Mouse (Mus musculus) gastrocnemius, postnatal 14 days (tissue): ENCODE results near the gene Lrrc51. TPM values are rescaled to one million over a fixed set of nuclear protein-coding genes. Genes with fewer than 3 reads are reported as not detected.

Experiments used
- DNase-seq: peaks from one replicate; pipeline ENCODE4 v3.0.0; 2021; ENCODE audit warnings: mixed read lengths
- intact Hi-C: fragments of 180-260 bp; cut with DNase I; formaldehyde crosslinking; loops from one replicate; pipeline ENCODE4 v1.15.1; 2025; ENCODE audit warnings: low total_unique reads
- long read RNA-seq, 2 experiments: library from polyadenylated mRNA; stranded (forward); transcript quantifications; one replicate each; pipeline ENCODE4 v2.0.0; 2021
- total RNA-seq, 2 experiments: library from RNA; stranded (reverse); gene quantifications; 2 replicates each; pipeline ENCODE4 v1.2.3; 2021

The Lrrc51 gene
- 1 to 10 TPM; 3.6 to 3.7 TPM for total RNA-seq
- long read RNA-seq, experiment 1, partial matches to known transcripts = 0 of 1 reads
- long read RNA-seq, experiment 1, other reads (novel, unspliced or antisense) = 0 of 1 reads
- long read RNA-seq, experiment 2, partial matches to known transcripts = 1 of 4 reads
- long read RNA-seq, experiment 2, other reads (novel, unspliced or antisense) = 1 of 4 reads

DNA sequence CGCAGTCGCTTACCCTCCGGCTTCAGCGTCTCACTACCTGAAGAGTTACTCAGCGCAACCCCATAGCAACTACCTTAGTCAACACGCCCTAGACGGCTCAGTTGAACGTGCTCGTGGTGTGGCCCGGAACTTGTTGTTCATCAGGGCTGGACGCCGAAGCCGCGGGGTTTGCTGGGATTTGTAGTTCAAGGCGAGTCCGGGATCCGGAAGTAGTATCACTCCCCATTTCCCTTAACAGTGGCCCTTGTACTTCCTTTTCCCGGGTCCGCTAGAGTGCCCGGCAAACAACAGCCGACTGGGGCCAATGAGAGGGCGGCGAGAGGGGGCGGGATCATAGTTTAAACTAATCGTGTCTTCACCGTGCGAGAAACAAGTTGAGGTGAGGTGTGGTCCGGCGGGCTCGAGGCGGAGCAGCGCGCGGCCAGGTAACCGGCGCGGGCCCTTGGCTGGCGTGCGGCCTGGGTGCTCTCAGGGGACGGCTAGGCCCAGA lies at the start of gene Lrrc51, which contains the start of gene Numa1:
Lrrc51 (minus strand) TSS at position 145 of the 490 bp plus-strand sequence.
Numa1 (plus strand) TSS at position 361 of the 490 bp plus-strand sequence.
- DNase-seq = peak; percentile 96
- intact Hi-C loops = no loop called here

DNA sequence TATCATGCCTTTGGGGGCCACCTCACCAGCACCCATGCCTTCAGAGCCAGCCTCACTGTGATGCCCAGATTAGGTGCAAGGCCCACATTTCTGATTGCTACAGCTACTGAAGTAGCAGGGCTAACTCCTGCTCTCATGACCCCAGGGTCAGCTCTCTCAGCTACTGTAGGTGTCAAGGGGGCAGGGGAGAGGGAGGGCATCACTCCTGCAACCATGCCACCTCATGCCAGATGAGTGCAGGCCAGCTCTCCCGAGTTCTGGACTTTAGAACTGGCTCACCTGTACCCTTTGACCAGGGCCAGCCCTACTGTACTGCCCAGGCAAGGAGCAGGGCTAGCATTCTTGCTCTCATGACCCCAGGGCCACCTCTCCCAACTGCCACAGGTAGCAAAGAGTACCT lies 49.0 kb upstream of the Lrrc51 start:
- no peak for DNase-seq

DNA sequence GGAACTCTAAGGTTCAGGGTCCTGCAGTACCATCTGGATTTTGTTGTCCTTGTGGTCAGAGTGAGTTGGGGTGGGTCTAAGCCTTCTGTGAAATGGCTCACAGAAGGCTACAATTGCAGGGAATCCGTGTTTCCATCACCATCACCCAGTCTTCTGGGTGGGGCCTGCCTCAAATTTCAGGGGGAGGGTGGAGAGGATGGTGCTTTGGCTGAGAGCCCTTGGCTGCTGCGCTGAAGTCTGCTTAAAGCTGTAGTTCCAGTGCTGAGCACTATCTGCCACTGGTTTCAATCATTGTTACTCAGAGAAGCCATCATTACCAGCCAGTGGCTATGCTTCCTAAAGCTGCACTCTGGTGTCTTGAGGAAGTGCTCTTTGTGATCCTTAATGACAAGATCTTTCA lies 40.8 kb upstream of the Lrrc51 start:
- DNase-seq = peak; percentile 76
- intact Hi-C loops = loop anchor here (5.0 kb wide), 1 partner anchor 37 kb away; no protein-coding TSS in a partner anchor

More for the DNA sequence above, 49.0 kb upstream of the Lrrc51 start:
- intact Hi-C loops = no loop called here

DNA sequence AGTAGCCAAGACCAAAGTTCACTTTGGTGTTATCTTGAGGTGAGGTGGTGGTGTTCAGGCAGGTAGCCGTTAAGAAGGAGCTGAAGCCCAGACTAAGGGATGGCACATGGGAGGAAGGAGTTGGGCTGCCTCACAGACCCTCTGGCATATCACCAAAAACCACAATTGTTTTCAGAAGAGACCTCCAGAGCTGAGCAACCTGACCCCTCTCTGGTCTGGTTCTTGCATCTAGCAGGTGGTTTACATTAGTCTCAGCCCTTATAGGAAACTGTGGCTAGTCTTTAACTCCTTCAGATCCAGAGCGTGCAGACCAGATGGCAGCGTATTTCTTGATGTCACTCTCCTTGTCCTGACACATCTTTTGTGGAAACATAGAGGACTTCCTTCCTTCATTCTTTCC lies 40.0 kb upstream of the Lrrc51 start:
- DNase-seq = no peak
- intact Hi-C loops = loop anchor here (5.0 kb wide), 1 partner anchor 36 kb away; no protein-coding TSS in a partner anchor

DNA sequence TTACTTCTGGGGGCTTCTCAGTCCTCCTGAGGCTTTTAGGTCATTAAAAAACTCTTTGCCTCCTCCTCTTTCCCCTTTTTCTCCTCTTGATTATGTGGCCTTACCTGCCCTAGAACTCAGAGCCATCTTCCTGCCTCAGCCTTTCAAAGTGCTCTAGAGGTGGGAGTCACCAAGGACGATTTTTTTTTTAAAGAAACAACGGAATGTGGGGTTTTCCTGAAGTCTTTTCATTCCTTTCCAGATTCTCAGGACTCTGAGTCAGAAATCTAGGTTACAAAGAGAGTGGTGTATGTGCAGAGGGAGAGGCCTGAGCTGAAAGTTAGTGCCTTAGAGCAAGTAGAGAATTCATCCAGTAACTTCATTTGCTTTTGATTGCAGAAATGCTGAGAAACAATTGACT lies 38.0 kb upstream of the Lrrc51 start:
- no peak for DNase-seq
- intact Hi-C loops = loop anchor here (5.0 kb wide), 1 partner anchor 34 kb away; no protein-coding TSS in a partner anchor

DNA sequence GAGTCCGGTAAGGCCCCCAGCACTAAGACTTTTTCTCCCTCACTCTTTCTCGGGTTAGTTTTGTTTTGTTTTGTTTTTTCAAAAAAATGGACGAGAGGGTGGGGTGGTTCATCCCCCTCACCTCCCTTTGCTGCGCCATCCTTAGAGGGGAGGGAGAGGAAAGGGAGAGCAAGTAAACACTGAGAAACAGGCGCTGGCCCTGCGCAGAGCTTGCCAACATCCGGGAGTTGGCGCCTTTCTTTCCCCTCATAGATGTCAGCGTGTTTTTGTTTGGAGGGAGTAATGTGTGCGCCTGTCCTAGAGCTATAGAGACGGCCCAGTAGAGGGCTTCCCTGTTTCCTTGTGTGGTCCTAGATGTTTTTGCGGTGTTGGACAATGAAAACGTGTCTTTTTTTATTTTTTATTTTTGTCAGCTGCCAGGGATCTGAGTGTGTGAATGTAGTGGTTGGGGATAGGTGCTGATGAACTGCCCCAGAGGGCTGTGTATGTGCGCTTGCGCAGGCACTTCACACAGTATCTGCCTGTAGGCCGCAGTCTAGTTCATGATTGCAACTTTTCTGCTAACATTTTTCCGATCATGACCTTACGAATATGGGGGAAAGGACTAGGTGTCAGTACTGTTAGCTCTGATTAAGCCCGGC lies 37.2 kb upstream of the Lrrc51 start:
- DNase-seq = peak; percentile 82
- intact Hi-C loops = loop anchor here (5.0 kb wide), 1 partner anchor 34 kb away; no protein-coding TSS in a partner anchor

DNA sequence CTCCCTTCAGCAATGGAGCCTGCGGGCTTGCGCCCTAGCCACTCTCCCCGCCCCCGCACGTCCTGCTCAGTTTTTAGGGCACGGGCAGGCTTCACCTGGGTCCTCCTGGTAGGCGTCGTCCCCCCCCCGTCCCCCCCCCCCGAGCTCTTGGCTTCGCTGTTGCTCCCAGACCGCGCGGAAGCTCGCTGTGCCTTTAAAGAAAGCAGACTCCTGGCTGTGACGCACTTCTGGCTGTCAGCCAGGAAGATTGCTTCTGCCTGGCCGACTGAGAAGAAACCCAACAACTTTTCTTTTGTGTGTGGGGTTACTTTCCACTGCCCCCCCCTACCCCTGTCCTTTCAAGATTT lies 36.7 kb upstream of the Lrrc51 start:
- peak; percentile 93 for DNase-seq
- intact Hi-C loops = loop anchor here (5.0 kb wide), 1 partner anchor 33 kb away; no protein-coding TSS in a partner anchor

DNA sequence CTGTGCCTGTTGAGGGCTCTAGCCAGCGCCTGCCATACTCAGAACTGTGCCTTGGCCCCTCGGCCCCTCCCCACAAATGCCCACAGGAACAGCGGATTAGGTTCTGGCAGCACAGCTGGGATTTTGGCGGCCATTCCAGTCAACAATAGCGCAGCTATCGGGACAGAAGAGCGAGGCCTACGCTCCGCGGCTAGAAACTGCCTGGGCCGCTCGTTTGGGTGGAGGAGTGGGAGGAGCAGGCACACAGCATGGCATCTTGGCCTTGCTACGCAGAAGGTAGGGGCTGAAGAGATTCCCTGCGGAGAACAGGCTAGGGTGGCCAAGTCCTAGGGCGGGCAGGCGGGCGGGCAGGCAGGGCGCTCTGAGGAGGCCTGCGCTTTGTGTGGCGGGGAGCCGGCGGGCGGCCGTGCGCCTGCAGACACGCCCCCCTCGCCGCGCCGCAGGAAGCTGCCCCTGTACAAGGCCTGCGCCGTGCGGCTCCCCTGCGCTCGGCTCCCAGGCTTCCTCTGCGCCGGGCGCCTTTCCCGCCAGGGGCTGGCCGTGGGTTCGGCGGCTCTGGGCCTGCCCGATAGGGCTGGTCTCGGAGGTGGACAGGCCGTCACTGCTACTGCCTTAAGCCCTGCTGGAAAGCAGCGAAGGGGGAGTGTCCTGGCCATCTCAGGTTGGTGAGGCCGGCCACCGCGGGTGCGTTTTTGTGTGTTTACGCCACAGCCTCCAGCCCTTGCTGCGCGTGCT lies 36.2 kb upstream of the Lrrc51 start:
- intact Hi-C loops = loop anchor here (5.0 kb wide), 1 partner anchor 33 kb away; no protein-coding TSS in a partner anchor

DNA sequence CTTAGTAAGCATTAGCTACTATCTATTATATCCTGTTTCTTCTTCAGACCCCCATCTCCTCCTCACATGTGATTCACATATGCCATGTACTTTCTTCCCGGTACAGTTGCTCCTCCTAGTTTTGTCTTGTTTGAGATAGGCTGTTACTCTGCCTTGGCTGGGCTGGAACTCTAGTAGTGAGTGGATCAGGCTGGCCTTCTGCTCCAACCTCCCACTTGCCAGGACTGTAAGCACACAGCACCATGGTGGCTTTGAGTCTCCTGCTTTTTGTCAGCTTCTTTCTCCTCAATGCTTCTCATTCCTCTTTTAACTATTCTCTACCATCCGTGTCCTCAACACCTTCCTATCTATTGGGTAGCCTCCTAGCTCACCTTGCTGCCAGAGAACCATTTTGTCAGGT lies 35.1 kb upstream of the Lrrc51 start:
- intact Hi-C loops = no loop called here
- no peak for DNase-seq

More for the DNA sequence above, 36.2 kb upstream of the Lrrc51 start:
- peak; percentile 88 for DNase-seq

DNA sequence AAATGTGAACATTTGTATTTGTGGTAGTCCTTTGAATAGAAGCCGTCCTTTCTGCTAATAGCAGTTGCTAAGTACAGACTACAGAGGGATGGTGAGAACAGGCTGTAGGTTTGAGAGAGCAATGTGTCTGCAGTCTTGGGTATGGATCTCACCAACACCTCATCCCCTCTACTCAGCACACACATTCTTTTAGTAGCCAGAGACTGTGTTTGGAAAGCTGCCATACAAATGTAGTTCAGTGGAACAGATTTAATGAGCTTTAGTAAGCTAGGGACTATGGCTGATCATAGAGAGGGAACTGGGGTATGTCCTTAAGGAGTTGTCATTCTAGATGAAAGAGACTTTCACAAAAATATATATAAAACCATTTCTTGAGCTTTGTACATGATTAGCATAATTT lies 33.6 kb upstream of the Lrrc51 start:
- intact Hi-C loops = no loop called here
- DNase-seq = no peak

DNA sequence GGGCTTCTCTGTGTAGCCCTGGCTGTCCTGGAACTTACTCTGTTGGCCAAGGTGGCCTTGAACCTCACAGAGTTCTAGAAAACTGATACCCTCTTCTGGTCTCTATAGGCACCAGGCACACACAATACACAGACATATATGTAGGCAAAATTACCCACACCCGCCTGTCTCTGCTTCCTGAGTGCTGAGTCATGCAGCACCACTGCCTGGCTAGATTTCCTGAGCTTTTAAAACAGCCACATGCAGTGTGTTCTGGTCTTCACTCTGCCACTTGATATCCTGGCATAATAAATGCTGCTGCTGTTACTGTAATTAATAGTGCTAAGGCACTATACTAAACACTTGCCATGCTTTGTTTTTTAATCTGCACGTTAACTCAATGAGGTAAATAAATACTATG lies 31.9 kb upstream of the Lrrc51 start:
- DNase-seq = no peak
- intact Hi-C loops = no loop called here

DNA sequence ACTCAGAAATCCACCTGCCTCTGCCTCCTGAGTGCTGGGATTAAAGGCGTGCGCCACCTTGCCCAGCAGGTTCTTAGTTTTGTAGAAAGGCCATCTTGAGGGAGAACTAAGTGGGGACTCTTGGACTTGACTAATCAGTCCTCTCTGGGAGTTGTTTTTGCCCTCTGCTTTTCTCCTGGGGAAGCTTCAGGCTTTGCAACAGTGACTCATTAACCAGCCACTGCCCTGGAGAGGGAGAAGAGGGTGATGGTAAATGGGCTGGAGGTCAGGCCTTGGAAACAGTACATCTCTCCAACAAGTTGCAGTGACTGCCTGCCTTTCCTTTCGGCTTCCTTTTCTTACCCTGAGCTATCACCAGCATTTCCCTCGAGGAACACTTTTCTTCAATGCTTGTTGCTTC lies 30.9 kb upstream of the Lrrc51 start:
- intact Hi-C loops = no loop called here
- no peak for DNase-seq

DNA sequence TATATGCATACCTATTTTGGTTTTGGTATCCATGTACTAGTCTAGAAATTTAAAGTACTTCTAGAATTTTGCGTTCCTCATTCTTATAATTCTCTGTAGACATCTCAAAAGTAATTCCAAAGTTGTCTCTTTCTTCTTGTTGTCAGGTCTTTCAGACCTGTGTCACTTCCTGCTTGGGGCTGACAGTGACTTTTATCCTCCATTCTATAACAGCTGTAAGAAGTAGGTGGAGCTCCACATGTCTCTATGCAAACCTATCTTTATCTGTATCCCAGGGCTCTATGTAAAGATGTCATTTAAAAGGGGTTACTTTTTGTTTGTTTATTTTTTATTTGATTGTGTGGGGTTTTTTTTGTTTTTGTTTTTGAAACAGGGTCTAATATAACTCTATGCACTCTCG lies 29.9 kb upstream of the Lrrc51 start:
- no peak for DNase-seq
- intact Hi-C loops = no loop called here

DNA sequence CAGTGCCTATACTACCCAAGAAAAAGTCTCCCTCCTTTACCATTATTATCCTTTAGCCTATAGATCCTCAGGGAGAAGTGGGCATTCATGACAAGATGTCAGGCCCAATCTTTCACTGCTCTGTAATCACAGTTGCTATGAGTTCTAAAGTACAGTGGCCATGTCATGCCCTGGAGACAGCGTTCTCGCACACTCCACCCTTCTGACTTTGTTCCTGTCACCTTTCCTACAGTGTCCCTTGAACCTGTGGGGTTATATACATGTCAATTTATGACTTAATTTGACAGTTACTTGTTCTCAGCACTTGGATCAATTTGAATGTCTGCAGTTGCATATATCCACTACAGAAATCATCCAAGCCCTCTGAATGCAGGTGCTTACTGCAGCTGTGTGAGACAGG lies 29.1 kb upstream of the Lrrc51 start:
- no peak for DNase-seq
- intact Hi-C loops = no loop called here

DNA sequence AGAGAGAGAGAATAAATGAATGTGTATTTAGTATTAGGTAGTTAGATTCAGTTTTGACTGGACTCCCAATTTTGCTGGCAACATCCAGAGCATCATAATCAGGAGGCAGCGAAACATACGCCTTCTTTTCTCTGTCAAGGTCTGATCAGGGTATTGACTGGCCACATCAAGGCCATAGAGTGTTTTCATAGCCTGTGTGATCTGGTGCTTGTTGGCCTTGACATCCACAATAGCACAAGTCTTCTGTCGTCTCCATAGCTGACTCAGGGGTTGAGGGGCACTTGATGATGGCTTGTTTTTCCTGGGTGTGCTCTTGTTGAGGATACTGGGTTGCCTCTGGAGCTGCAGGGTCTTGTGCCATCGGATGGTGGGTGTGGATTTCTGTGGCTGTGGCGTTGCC lies 23.2 kb upstream of the Lrrc51 start:
- intact Hi-C loops = no loop called here
- DNase-seq = no peak

DNA sequence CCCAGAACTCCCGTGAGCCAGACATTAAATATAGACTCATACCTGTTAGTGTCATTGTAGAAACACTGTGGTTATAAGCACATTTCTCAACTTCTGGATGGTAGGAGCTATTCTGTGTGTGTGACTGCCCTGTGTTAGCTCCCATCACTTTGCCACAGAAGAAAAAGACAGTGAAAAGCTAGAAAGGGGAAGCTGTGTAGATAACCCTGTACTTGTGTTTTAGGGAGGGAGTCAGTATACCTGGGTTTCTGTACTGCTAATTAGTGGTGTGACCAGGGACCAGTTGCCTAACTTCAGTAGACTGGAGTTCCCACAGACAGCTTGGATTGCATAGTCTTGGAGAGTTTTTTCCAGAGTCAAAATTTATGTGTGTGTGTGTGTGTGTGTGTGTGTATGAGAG lies 22.8 kb upstream of the Lrrc51 start:
- intact Hi-C loops = no loop called here
- DNase-seq = no peak

DNA sequence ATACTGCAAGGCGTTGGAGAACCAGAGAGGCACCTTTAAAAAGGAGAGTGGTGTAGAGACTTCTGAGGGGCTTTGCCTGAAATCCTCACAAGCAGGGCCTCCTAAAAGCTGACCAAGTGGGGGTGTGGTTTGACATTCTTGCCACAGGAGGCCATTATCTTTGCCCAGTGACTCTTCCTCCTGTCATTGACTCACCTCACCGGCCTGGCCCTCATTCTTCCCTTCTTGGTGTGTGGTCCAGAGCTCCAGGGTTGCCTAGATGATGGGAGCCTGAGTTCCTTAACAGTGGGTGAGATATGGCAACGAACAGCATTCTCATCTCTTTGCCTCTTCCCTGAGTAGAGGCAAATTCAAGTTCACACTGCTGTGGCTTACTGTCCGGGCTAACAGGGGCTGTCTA lies 22.2 kb upstream of the Lrrc51 start:
- no peak for DNase-seq
- intact Hi-C loops = no loop called here

DNA sequence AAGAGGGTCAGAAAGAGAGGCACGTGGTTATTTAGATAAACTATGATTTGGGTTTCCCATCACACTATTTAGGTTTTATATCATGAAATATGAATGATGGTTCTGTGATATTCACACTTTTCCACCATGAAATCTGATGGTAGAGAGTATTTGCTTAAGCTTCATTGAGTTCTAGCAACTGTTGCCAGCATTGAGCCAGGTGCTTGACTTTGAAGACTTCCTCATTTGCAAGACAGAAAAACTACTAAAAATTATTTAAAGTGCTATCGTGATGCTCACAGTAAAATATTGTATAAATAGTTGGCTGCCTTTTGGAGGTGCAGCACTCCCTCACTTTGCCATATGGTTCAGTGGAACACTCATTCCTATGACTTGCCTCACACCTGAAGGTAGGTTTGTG lies 21.6 kb upstream of the Lrrc51 start:
- DNase-seq = no peak
- intact Hi-C loops = no loop called here

DNA sequence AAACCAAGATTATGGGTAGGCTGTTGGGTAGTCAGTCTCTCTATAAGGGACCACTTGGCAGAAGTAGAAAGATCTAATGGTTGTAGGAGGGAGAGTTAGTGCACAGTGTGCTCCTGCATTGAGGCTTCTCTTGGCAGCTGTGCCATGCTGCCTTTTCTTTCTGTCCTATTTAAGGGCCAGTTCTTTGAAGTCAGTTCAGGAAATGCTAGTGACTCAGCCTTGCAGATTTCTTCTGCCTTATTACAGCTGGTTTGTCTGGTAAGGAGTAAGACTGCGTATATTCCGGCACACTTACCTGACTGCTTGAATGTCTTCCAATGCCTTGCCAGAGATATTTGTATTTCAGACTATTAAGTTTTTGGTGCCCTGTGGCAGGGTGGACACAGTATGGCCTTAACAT lies 20.5 kb upstream of the Lrrc51 start:
- no peak for DNase-seq
- intact Hi-C loops = no loop called here

DNA sequence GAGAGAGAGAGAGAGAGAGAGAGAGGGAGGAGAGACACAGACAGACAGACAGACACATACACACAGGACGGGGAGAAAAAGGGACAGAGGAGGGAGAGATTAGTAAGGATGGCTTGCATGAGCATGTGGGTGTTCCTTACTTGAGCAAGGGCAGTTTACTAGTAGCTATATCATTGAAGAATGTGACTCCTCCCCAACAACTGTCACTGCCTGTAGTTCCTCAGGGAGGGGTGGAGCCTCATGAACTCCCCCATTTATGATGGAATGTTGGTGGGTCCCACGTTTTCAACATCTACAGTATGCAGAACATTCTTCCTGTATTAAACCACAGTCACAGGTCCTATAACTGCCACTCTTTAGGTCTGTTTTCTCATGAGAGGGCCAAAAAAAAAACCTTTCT lies 18.4 kb upstream of the Lrrc51 start:
- intact Hi-C loops = no loop called here

More for the DNA sequence above, 18.4 kb upstream of the Lrrc51 start:
- no peak for DNase-seq
